Mouse (Mus musculus) C2C12 (cell line): Measurements from ENCODE around the gene Shisal2b. TPM values are rescaled to one million over a fixed set of nuclear protein-coding genes. Genes with fewer than 3 reads are reported as not detected.

ENCODE experiments used
- H3K27me3 ChIP-seq: one replicate; pipeline ENCODE4 v1.6.1; 2011; ENCODE audit not compliant: control insufficient read depth, insufficient read depth, insufficient read length
- H3K36me3 ChIP-seq: one replicate; pipeline ENCODE4 v1.6.1; 2011; ENCODE audit not compliant: control insufficient read depth, insufficient read depth
- H3K4me3 ChIP-seq: one replicate; pipeline ENCODE4 v1.5.1; 2011; ENCODE audit warnings: mild to moderate bottlenecking, control low read depth; ENCODE audit not compliant: poor library complexity, insufficient read depth, severe bottlenecking
- H3K79me2 ChIP-seq: one replicate; pipeline ENCODE4 v1.6.1; 2011; ENCODE audit not compliant: control insufficient read depth, insufficient read depth
- H3K79me3 ChIP-seq: one replicate; pipeline ENCODE4 v1.6.1; 2011; ENCODE audit warnings: low read depth, control low read depth
- H3ac ChIP-seq: one replicate; pipeline ENCODE3; 2011; ENCODE audit warnings: low read depth; ENCODE audit not compliant: control insufficient read depth, insufficient read length
- CEBPB ChIP-seq: IDR thresholded peaks from one replicate; pipeline ENCODE4 v1.6.1; 2011; ENCODE audit warnings: low read depth, mild to moderate bottlenecking, control low read depth, moderate library complexity
- CTCF ChIP-seq: IDR thresholded peaks from one replicate; pipeline ENCODE4 v1.5.1; 2011; ENCODE audit not compliant: control insufficient read depth, insufficient read depth, insufficient read length
- FOSL1 ChIP-seq: IDR thresholded peaks from one replicate; pipeline ENCODE4 v1.8.0; 2011; ENCODE audit warnings: mild to moderate bottlenecking, low read length; ENCODE audit not compliant: poor library complexity, insufficient read depth, severe bottlenecking
- MAX ChIP-seq: IDR thresholded peaks from one replicate; pipeline ENCODE4 v1.6.1; 2011; ENCODE audit warnings: mild to moderate bottlenecking, control low read depth
- MYOD1 ChIP-seq: IDR thresholded peaks from one replicate; pipeline ENCODE4 v1.6.1; 2011; ENCODE audit warnings: low read depth; ENCODE audit not compliant: control insufficient read depth, insufficient read length
- MYOG ChIP-seq: IDR thresholded peaks from one replicate; pipeline ENCODE4 v1.6.1; 2011; ENCODE audit not compliant: control insufficient read depth, insufficient read length; ENCODE audit errors: extremely low read depth
- USF1 ChIP-seq: IDR thresholded peaks from one replicate; pipeline ENCODE4 v1.6.1; 2011; ENCODE audit warnings: low read depth, mild to moderate bottlenecking, control low read depth, moderate library complexity
- polyA plus RNA-seq: library from polyadenylated mRNA; unstranded; fragments of >200 nt; fragmentation: generic; extraction: Trizol; gene quantifications from one replicate; pipeline ENCODE4 v1.2.1, GENCODE M21; 2012; ENCODE audit warnings: missing spikeins

Gene Shisal2b
- polyA plus RNA-seq, 1 experiment: not detected

DNA sequence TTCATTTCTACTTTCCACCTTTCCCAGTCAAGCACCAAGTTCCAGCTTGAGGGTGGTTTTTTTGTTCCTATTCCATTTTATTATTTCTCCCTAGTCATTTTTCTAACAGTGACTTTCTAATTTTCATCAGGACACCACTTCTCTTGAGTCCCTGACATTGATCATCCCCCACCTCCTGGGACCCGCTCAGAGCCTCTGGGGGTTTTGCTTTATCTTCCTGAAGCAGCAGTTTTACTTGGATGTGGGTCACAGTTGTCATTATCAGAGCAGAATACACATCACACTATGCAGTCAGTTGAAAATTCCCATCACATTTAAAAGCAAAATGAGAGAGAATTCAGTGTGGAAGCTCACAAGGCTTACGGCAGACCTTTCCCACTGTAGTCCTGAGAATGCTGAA lies 10.0 kb downstream of the Shisal2b start:
- no peak overlapping the region for H3K4me3 ChIP-seq
- no peaks in the 10 kb centered on the region for H3K36me3 ChIP-seq
- TF ChIP-seq USF1: no peak
- TF ChIP-seq MAX: no peak
- TF ChIP-seq MYOG: no peak
- no peak for TF ChIP-seq FOSL1
- TF ChIP-seq MYOD1: no peak
- TF ChIP-seq CTCF: no peak
- no peak for TF ChIP-seq CEBPB
- no peak overlapping the region for H3ac ChIP-seq
- H3K79me3 ChIP-seq: no peaks in the 10 kb centered on the region
- no peaks in the 10 kb centered on the region for H3K79me2 ChIP-seq
- H3K27me3 ChIP-seq: peaks cover 11% of the 10 kb centered on the region

DNA sequence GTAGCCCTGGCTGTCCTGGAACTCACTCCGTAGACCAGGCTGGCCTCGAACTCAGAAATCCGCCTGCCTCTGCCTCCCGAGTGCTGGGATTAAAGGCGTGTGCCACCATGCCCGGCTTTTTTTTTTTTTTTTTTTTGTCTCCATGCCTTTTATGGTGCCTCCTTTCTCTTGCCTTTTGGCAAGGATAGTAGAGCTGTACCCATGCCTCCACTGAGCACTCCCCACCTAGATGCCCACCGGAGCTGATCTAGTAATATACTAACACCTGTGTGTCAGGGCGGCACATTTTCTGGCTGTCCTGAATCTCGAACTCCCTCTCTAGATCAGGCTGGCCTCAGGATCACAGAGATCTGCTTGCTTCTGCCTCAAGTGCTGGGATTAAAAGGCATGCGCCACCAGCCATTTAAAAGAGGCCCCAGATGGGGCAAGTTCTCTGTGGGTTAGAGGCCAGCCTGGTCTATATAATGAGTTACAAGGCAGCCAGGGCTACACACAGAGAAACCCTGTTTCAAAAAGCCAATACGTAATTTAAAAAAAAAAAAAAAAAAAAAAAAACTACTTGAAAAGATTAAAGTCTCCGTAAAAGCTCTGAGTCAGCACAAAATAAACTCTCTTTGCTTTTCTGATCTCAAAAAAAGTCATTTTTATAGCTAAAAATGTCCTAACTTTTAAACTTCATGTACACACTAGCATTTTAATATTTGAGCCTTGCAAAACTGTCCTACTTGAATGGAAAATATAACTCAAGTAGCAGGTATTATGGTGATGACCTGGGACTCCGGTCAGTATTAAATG lies 20.2 kb downstream of the Shisal2b start:
- no peak overlapping the region for H3ac ChIP-seq
- no peaks in the 10 kb centered on the region for H3K79me3 ChIP-seq
- TF ChIP-seq CTCF (no peak), MAX (no peak), MYOG (no peak), MYOD1 (no peak), FOSL1 (no peak), USF1 (no peak), CEBPB (no peak)
- no peak overlapping the region for H3K4me3 ChIP-seq
- no peaks in the 10 kb centered on the region for H3K79me2 ChIP-seq
- H3K27me3 ChIP-seq: no peaks in the 10 kb centered on the region
- peaks cover 5% of the 10 kb centered on the region for H3K36me3 ChIP-seq

GRCm38 (mm10) chr13:104841937-104842336 lies 21.8 kb downstream of the Shisal2b start:
- no peaks in the 10 kb centered on the region for H3K27me3 ChIP-seq
- no peaks in the 10 kb centered on the region for H3K79me3 ChIP-seq
- H3ac ChIP-seq: no peak overlapping the region
- no peak overlapping the region for H3K4me3 ChIP-seq
- H3K36me3 ChIP-seq: peaks cover 21% of the 10 kb centered on the region
- TF ChIP-seq FOSL1 (no peak), USF1 (no peak), MYOD1 (no peak), MYOG (no peak), CEBPB (no peak), MAX (no peak), CTCF (no peak)
- no peaks in the 10 kb centered on the region for H3K79me2 ChIP-seq

GRCm38 (mm10) chr13:104837628-104838027 lies 26.1 kb downstream of the Shisal2b start:
- Histone ChIP-seq H3K36me3 (peaks cover 45% of the 10 kb centered on the region), H3K79me3 (no peaks in the 10 kb centered on the region), H3K27me3 (no peaks in the 10 kb centered on the region), H3K4me3 (no peak overlapping the region), H3ac (no peak overlapping the region), H3K79me2 (no peaks in the 10 kb centered on the region)
- TF ChIP-seq MAX (no peak), MYOG (no peak), MYOD1 (no peak), USF1 (no peak), CTCF (no peak), FOSL1 (no peak), CEBPB (no peak)

DNA sequence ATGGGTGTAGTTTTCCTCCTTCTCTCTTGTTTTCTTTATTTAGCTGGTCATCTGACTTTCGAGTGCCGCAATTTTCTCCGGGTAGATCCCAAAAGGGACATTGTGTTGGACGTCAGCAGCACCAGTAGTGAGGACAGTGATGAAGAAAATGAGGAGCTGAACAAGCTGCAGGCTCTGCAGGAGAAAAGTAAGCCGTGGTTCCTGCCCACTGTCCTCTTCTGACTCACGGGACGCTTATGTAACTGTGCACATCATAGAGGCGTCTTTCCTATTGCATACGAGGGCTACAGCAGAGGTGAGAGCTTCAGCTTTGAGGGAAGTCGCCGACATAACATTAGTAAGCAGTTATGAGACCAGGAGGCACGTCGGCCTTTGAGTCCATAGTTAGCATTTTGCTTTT lies 30.9 kb downstream of the Shisal2b start:
- no peak overlapping the region for H3K4me3 ChIP-seq
- H3K36me3 ChIP-seq: peaks cover 52% of the 10 kb centered on the region
- H3K79me2 ChIP-seq: no peaks in the 10 kb centered on the region
- H3K79me3 ChIP-seq: no peaks in the 10 kb centered on the region
- TF ChIP-seq MYOD1 (no peak), MAX (no peak), CEBPB (no peak), CTCF (no peak), USF1 (no peak), MYOG (no peak), FOSL1 (no peak)
- no peak overlapping the region for H3ac ChIP-seq
- no peaks in the 10 kb centered on the region for H3K27me3 ChIP-seq
